Mouse (Mus musculus) gonadal fat pad, adult 2 months (tissue): ENCODE data around the gene Agk. TPM values are rescaled to one million over a fixed set of nuclear protein-coding genes. Genes with fewer than 3 reads are reported as not detected.

ENCODE experiments used
- DNase-seq: peaks from one replicate; pipeline ENCODE4 v3.0.0-alpha.2; 2012; ENCODE audit warnings: low read depth
- polyA plus RNA-seq: library from polyadenylated mRNA; depleted of rRNA; stranded (reverse); fragments of >200 nt; gene quantifications from 2 replicates; pipeline ENCODE4 v1.2.3, GENCODE M21; 2012; rRNA removed

Gene Agk
- polyA plus RNA-seq, 1 experiment: 16.2 TPM

DNA sequence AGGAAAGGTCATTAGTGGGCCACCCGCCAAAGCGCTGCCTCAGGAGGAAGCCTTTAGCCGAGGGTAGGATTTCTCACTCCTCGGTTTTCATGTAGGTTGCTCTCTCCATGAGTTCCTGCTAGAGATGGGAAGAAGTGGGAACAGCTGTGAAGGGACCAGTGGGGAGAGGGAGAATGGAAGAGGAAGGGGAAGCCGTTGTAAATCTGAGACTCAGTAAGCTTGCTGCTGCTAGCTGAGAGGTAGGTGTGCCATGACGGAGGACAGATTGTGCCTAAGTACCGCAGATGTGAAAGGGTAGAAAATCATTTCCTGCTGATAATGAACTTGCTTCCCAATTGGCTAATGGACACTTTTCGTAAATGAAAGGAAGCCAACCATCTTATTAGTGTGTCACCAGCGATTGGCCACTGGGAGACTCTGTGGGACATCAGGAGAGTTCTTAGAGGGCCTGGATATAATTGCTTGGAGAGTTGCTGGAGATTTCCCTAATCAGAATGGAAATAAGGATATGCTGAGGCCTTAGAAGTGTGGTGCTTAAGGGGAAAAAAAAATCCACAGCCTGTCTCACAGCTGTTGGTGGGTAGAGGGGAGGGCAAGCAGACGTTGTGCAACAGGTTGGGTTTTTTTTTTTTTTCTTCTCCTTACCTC is 118.4 kb downstream of the Agk start:
- no peak for DNase-seq

Other genes with a start within 250 kb of the Agk start
- gene E330009J07Rik, start 111.0 kb downstream of the Agk start, polyA plus RNA-seq: 4.8 and 9.2 TPM in 2 replicates
- gene Wee2, start 113.9 kb downstream of the Agk start, polyA plus RNA-seq: 0.23 and 0.94 TPM in 2 replicates
- gene Ssbp1, start 146.2 kb downstream of the Agk start, polyA plus RNA-seq: 13.8 and 17.7 TPM in 2 replicates
- not detected in 2 replicates for gene Tas2r137, start 166.1 kb downstream of the Agk start, polyA plus RNA-seq
- 0.15 TPM in 1 of 2 replicates, not detected in the other for gene Tas2r108, start 168.4 kb downstream of the Agk start, polyA plus RNA-seq
- gene Prss37, start 194.3 kb downstream of the Agk start, polyA plus RNA-seq: 0.24 and 0.90 TPM in 2 replicates
- not detected in 2 replicates for gene Olfr461, start 229.9 kb downstream of the Agk start, polyA plus RNA-seq
- not detected in 2 replicates for gene Olfr460, start 244.3 kb downstream of the Agk start, polyA plus RNA-seq